Mouse (Mus musculus) left cerebral cortex, postnatal 14 days (tissue): ENCODE data around the gene Chmp2b. TPM values are rescaled to one million over a fixed set of nuclear protein-coding genes. Genes with fewer than 3 reads are reported as not detected.

Experiments
- DNase-seq, 2 experiments: peaks; one replicate each; pipeline ENCODE4 v3.0.0; 2021 to 2022; ENCODE audit warnings: low spot score in 2 of 2, mixed read lengths in 1 of 2
- intact Hi-C: fragments of 180-260 bp; cut with DNase I; formaldehyde crosslinking; loops from one replicate; pipeline ENCODE4 v1.15.1; 2025
- long read RNA-seq, 2 experiments: library from polyadenylated mRNA; stranded (forward); transcript quantifications; one replicate each; pipeline ENCODE4 v2.0.0; 2021
- total RNA-seq, 2 experiments: library from RNA; stranded (reverse); gene quantifications; 2 replicates each; pipeline ENCODE4 v1.2.3; 2021

The Chmp2b gene
- total RNA-seq, result 10 to 100 TPM; 75.2 to 78.3 TPM
- long read RNA-seq, experiment 1, transcript Chmp2b-201 (6 exons, 1,872 nt), result major isoform, 90 of 96 reads
- long read RNA-seq, experiment 1, partial matches to known transcripts, result 6 of 96 reads
- long read RNA-seq, experiment 1, other reads (novel, unspliced or antisense), result 0 of 96 reads
- long read RNA-seq, experiment 2, transcript Chmp2b-201 (6 exons, 1,872 nt), result major isoform, 81 of 86 reads
- long read RNA-seq, experiment 2, partial matches to known transcripts, result 5 of 86 reads
- long read RNA-seq, experiment 2, other reads (novel, unspliced or antisense), result 0 of 86 reads

- intact Hi-C loops, result no loop called here
Measured at GRCm38 (mm10) chr16:65561963-65562863, at the start of gene Chmp2b. Gene Chmp2b (minus strand): TSS chr16:65562726.

GRCm38 (mm10) chr16:65611678-65612077 lies 49.2 kb upstream of the Chmp2b start:
- intact Hi-C loops, result no loop called here
- no peak for DNase-seq

More at GRCm38 (mm10) chr16:65561963-65562863, at the start of gene Chmp2b:
- DNase-seq, result peak; percentile 88 to 89

GRCm38 (mm10) chr16:65600798-65601197 lies 38.3 kb upstream of the Chmp2b start:
- intact Hi-C loops, result no loop called here
- no peak for DNase-seq

- intact Hi-C loops, result no loop called here
Measured at GRCm38 (mm10) chr16:65586111-65586865, 23.8 kb upstream of the Chmp2b start.

GRCm38 (mm10) chr16:65585699-65586098 lies 23.2 kb upstream of the Chmp2b start:
- intact Hi-C loops, result no loop called here

More at GRCm38 (mm10) chr16:65586111-65586865, 23.8 kb upstream of the Chmp2b start:
- no peak for DNase-seq

GRCm38 (mm10) chr16:65577298-65578029 lies 14.9 kb upstream of the Chmp2b start:
- DNase-seq, result no peak
- intact Hi-C loops, result no loop called here

More at GRCm38 (mm10) chr16:65585699-65586098, 23.2 kb upstream of the Chmp2b start:
- DNase-seq, result no peak

GRCm38 (mm10) chr16:65568853-65569252 lies 6.3 kb upstream of the Chmp2b start:
- intact Hi-C loops, result no loop called here
- no peak for DNase-seq

GRCm38 (mm10) chr16:65564951-65565350 lies 2.4 kb upstream of the Chmp2b start:
- no peak for DNase-seq
- intact Hi-C loops, result no loop called here

- intact Hi-C loops, result no loop called here
- no peak for DNase-seq
Measured at GRCm38 (mm10) chr16:65564306-65564705, 1.8 kb upstream of the Chmp2b start.

- no peak for DNase-seq
- intact Hi-C loops, result no loop called here
Measured at GRCm38 (mm10) chr16:65562864-65563206, 309 bp upstream of the Chmp2b start.

- intact Hi-C loops, result no loop called here
- peak in 1 of 2 experiments; percentile 18 for DNase-seq
Measured at GRCm38 (mm10) chr16:65560996-65561962, 1.2 kb downstream of the Chmp2b start.

- intact Hi-C loops, result no loop called here
- DNase-seq, result no peak
Measured at GRCm38 (mm10) chr16:65559591-65559990, 2.9 kb downstream of the Chmp2b start.

- intact Hi-C loops, result no loop called here
- DNase-seq, result no peak
Measured at GRCm38 (mm10) chr16:65557369-65557768, 5.2 kb downstream of the Chmp2b start.

- DNase-seq, result no peak
Measured at GRCm38 (mm10) chr16:65554267-65554666, 8.3 kb downstream of the Chmp2b start.

GRCm38 (mm10) chr16:65550814-65551213 lies 11.7 kb downstream of the Chmp2b start:
- no peak for DNase-seq
- intact Hi-C loops, result no loop called here

More at GRCm38 (mm10) chr16:65554267-65554666, 8.3 kb downstream of the Chmp2b start:
- intact Hi-C loops, result no loop called here

GRCm38 (mm10) chr16:65548960-65549359 lies 13.6 kb downstream of the Chmp2b start:
- intact Hi-C loops, result no loop called here

GRCm38 (mm10) chr16:65543676-65544293 lies 18.7 kb downstream of the Chmp2b start:
- DNase-seq, result no peak
- intact Hi-C loops, result no loop called here

More at GRCm38 (mm10) chr16:65548960-65549359, 13.6 kb downstream of the Chmp2b start:
- no peak for DNase-seq
